Mouse (Mus musculus) erythroblast, embryonic 14.5 days (primary cell): ENCODE measurements around the gene Plac1.

Source experiments
- GATA1 ChIP-seq: IDR thresholded peaks from 2 replicates; pipeline ENCODE4 v1.6.1; 2012; ENCODE audit warnings: low read length, inconsistent platforms, mixed read lengths
- TAL1 ChIP-seq: IDR thresholded peaks from 3 replicates; pipeline ENCODE4 v1.6.1; 2012; ENCODE audit warnings: low read length, inconsistent platforms, mixed read lengths

DNA sequence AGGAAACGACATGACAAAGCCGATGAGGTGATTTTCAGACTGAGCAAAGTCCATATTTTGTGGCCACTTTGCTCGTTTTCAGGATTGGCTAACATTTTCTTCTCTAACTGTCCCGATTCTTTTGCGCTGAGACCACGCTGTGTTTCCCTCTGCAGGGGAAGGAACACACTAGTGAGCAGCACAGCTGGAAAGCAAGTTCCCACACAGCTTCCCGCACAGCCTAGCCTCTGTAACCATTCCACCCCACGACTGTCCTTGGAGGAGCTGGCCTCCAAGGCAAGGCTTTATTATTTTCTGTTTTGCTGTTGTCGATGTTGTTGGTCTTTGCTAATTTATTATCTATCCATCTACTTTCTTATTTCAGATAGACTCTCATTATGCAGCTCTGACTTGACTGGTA is 27.4 kb downstream of the Plac1 start:
- no peak for TF ChIP-seq TAL1
- no peak for TF ChIP-seq GATA1
